Mouse (Mus musculus) myocyte (in vitro differentiated cells): ENCODE data around the gene Diaph3.

Experiments
- CEBPB ChIP-seq: IDR thresholded peaks from 2 replicates; pipeline ENCODE4 v1.6.1; 2011; ENCODE audit warnings: mild to moderate bottlenecking, moderate library complexity; ENCODE audit not compliant: poor library complexity, insufficient read depth, severe bottlenecking
- E2F4 ChIP-seq: IDR thresholded peaks from one replicate; pipeline ENCODE4 v1.6.1; 2011; ENCODE audit warnings: mild to moderate bottlenecking, control low read depth, moderate library complexity; ENCODE audit not compliant: insufficient read depth
- MAX ChIP-seq: IDR thresholded peaks from one replicate; pipeline ENCODE4 v1.6.1; 2011; ENCODE audit warnings: low read depth, mild to moderate bottlenecking, control low read depth
- MYOD1 ChIP-seq, 3 experiments: IDR thresholded peaks; one replicate each; pipeline ENCODE4 v1.6.1; 2011; ENCODE audit warnings: control low read depth in 2 of 3, low read depth in 2 of 3, mild to moderate bottlenecking in 2 of 3, moderate library complexity in 1 of 3; ENCODE audit not compliant: insufficient read length in 2 of 3, control insufficient read depth in 1 of 3
- MYOG ChIP-seq, 3 experiments: IDR thresholded peaks; one replicate each; pipeline ENCODE4 v1.6.1; 2011; ENCODE audit warnings: control low read depth in 2 of 3, low read depth in 2 of 3, mild to moderate bottlenecking in 2 of 3; ENCODE audit not compliant: insufficient read length in 2 of 3, control insufficient read depth in 1 of 3, insufficient read depth in 1 of 3
- POLR2A ChIP-seq: IDR thresholded peaks from one replicate; pipeline ENCODE4 v1.6.1; 2011; ENCODE audit warnings: low read depth, mild to moderate bottlenecking, control low read depth, moderate library complexity; ENCODE audit not compliant: insufficient read length
- POLR2AphosphoS2 ChIP-seq: IDR thresholded peaks from one replicate; pipeline ENCODE4 v1.6.1; 2011; ENCODE audit warnings: low read depth, control low read depth; ENCODE audit not compliant: insufficient read length
- REST ChIP-seq: IDR thresholded peaks from one replicate; pipeline ENCODE4 v1.6.1; 2011; ENCODE audit warnings: mild to moderate bottlenecking, control low read depth, moderate library complexity; ENCODE audit not compliant: insufficient read depth, insufficient read length
- SRF ChIP-seq: IDR thresholded peaks from one replicate; pipeline ENCODE4 v1.6.1; 2011; ENCODE audit warnings: low read depth; ENCODE audit not compliant: control insufficient read depth, insufficient read length
- TCF12 ChIP-seq: IDR thresholded peaks from one replicate; pipeline ENCODE4 v1.6.1; 2011; ENCODE audit warnings: mild to moderate bottlenecking, control low read depth; ENCODE audit not compliant: poor library complexity, insufficient read depth, severe bottlenecking
- TCF3 ChIP-seq: IDR thresholded peaks from one replicate; pipeline ENCODE4 v1.6.1; 2011; ENCODE audit warnings: low read depth, control low read depth; ENCODE audit not compliant: insufficient read length
- USF1 ChIP-seq: IDR thresholded peaks from one replicate; pipeline ENCODE4 v1.6.1; 2011; ENCODE audit warnings: low read depth, mild to moderate bottlenecking, control low read depth, moderate library complexity

- TF ChIP-seq USF1 (no peak), POLR2A (no peak), MYOG (IDR thresholded peaks at IDR 0.05; ENCODE audit: control insufficient read depth in 1 of 3, insufficient read depth in 1 of 3, insufficient read length in 2 of 3, low read depth in 2 of 3) (no peak), MAX (no peak), E2F4 (no peak), POLR2AphosphoS2 (no peak), CEBPB (no peak), SRF (no peak), TCF12 (no peak), REST (no peak), MYOD1 (IDR thresholded peaks at IDR 0.05; ENCODE audit: control insufficient read depth in 1 of 3, insufficient read length in 2 of 3, low read depth in 2 of 3) (no peak), TCF3 (no peak)
Observed at GRCm38 (mm10) chr14:86867143-86867542, 273.9 kb downstream of the Diaph3 start.
